Mouse (Mus musculus): ENCODE data around the gene Etv6.

- no peak for TF ChIP-seq CTCF (IDR thresholded peaks at IDR 0.05; ENCODE audit: low read depth, low read length)
- TF ChIP-seq POLR2A (IDR thresholded peaks at IDR 0.05; ENCODE audit: extremely low read depth, insufficient read depth, low read length), result no peak
These were observed 94.3 kb downstream of the Etv6 start for GRCm38 (mm10) chr6:134129848-134130247.
